Mouse (Mus musculus) hindbrain, embryonic 14.5 days (tissue): ENCODE data around the gene Ap1s2. TPM values are rescaled to one million over a fixed set of nuclear protein-coding genes. Genes with fewer than 3 reads are reported as not detected.

Experiments used
- ATAC-seq: fragments of 200-750 bp; cut with Nextera tagmentation; 2 replicates; pipeline ENCODE4 v1.8.0; 2017; ENCODE audit warnings: moderate number of reproducible peaks, mild to moderate bottlenecking, moderate TSS enrichment, moderate library complexity; ENCODE audit not compliant: low FRiP score
- DNase-seq: peaks from one replicate; pipeline ENCODE4 v3.0.0-alpha.2; 2015; ENCODE audit warnings: low spot score
- H3K27ac ChIP-seq: fragments of 300-500 bp; sonication (generic); 2 replicates; pipeline ENCODE4 v1.5.1; 2014; ENCODE audit warnings: mild to moderate bottlenecking, moderate library complexity
- H3K27me3 ChIP-seq: fragments of 300-500 bp; sonication (generic); 2 replicates; pipeline ENCODE4 v1.6.1; 2014; ENCODE audit warnings: mild to moderate bottlenecking, low read length, mixed read lengths; ENCODE audit not compliant: control insufficient read depth, insufficient read depth
- H3K36me3 ChIP-seq: fragments of 300-500 bp; sonication (generic); replicated peaks from 2 replicates; pipeline ENCODE4 v1.6.1; 2014; ENCODE audit not compliant: control insufficient read depth, insufficient read depth
- H3K4me1 ChIP-seq: fragments of 300-500 bp; sonication (generic); replicated peaks from 2 replicates; pipeline ENCODE4 v1.6.1; 2014; ENCODE audit warnings: antibody characterized with exemption, low read length, mixed read lengths; ENCODE audit not compliant: control insufficient read depth, insufficient read depth
- H3K4me2 ChIP-seq: fragments of 300-500 bp; sonication (generic); replicated peaks from 2 replicates; pipeline ENCODE4 v1.6.1; 2014; ENCODE audit warnings: mild to moderate bottlenecking, moderate library complexity
- H3K4me3 ChIP-seq: fragments of 300-500 bp; sonication (generic); replicated peaks from 2 replicates; pipeline ENCODE4 v1.5.1; 2014; ENCODE audit warnings: mild to moderate bottlenecking, low read length
- H3K9ac ChIP-seq: fragments of 300-500 bp; sonication (generic); 2 replicates; pipeline ENCODE4 v1.6.1; 2014
- H3K9me3 ChIP-seq: fragments of 300-500 bp; sonication (generic); 2 replicates; pipeline ENCODE4 v1.6.1; 2016; ENCODE audit warnings: low read length; ENCODE audit not compliant: control insufficient read depth
- WGBS: fragments of 180-500 bp; shearing (Covaris S2); extraction: QIAGEN DNeasy Blood & Tissue Kit; methylation state at CpG from one replicate; pipeline ENCODE4 v1.1.7; 2014; 5-methylcytosine and 5-hydroxymethylcytosine counted together
- polyA plus RNA-seq: library from polyadenylated mRNA; unstranded; fragments of >200 nt; fragmentation: Nextera tagmentation; extraction: Ambion mirVana; gene quantifications from 2 replicates; pipeline ENCODE4 v1.2.1, GENCODE M21; 2014

Gene Ap1s2
- polyA plus RNA-seq, 1 experiment from 2014 or later = 155 TPM

- H3K4me2 ChIP-seq = no peak overlapping the region
- H3K9ac ChIP-seq = no peak overlapping the region
- no peaks in the 10 kb centered on the region for H3K36me3 ChIP-seq
- DNase-seq = no peak
- no peaks in the 10 kb centered on the region for H3K4me1 ChIP-seq
- 63% methylated on average over 5 of the region's 5 CpGs for WGBS
- H3K4me3 ChIP-seq = no peak overlapping the region
- no peaks in the 10 kb centered on the region; the same call in 1 of the 2 replicates for H3K27me3 ChIP-seq
- no peak overlapping the region for H3K27ac ChIP-seq
- ATAC-seq = no peak
- no peaks in the 10 kb centered on the region for H3K9me3 ChIP-seq
Measured at GRCm38 (mm10) chrX:163899431-163900020, 9.3 kb upstream of the Ap1s2 start.

GRCm38 (mm10) chrX:163906861-163907260, 2.0 kb upstream of the Ap1s2 start:
- Histone ChIP-seq H3K27ac (no peak overlapping the region), H3K4me3 (no peak overlapping the region), H3K4me1 (no peaks in the 10 kb centered on the region), H3K9ac (no peak overlapping the region), H3K4me2 (no peak overlapping the region), H3K36me3 (no peaks in the 10 kb centered on the region), H3K9me3 (no peaks in the 10 kb centered on the region), H3K27me3 (0 out of 2 replicates have a peak, but pooled peaks cover 4% of the 10 kb centered on the region)
- DNase-seq (no peak), ATAC-seq (no peak)
- whole genome bisulfite sequencing = 66% methylated on average over 2 of the region's 2 CpGs

GRCm38 (mm10) chrX:163908003-163908336, 847 bp upstream of the Ap1s2 start:
- ATAC-seq (no peak), DNase-seq (no peak)
- Histone ChIP-seq H3K27ac (peak overlapping the region; percentile 89), H3K4me1 (no peaks in the 10 kb centered on the region), H3K27me3 (0 out of 2 replicates have a peak, but pooled peaks cover 4% of the 10 kb centered on the region), H3K4me2 (peak overlapping the region; percentile 56), H3K9ac (peak overlapping the region; percentile 57), H3K4me3 (peak overlapping the region; percentile 66), H3K36me3 (no peaks in the 10 kb centered on the region), H3K9me3 (no peaks in the 10 kb centered on the region)
- 22% methylated on average over 8 of the region's 8 CpGs for WGBS

- H3K36me3 ChIP-seq = no peaks in the 10 kb centered on the region
- DNase-seq (no peak), ATAC-seq (peak; percentile 14; the same call in 1 of the 2 replicates)
- H3K27me3 ChIP-seq = 0 out of 2 replicates have a peak, but pooled peaks cover 4% of the 10 kb centered on the region
- H3K4me3 ChIP-seq = peak overlapping the region; percentile 66
- H3K4me2 ChIP-seq = peak overlapping the region; percentile 53
- H3K27ac ChIP-seq = peak overlapping the region; percentile 89
- no peaks in the 10 kb centered on the region for H3K4me1 ChIP-seq
- WGBS = 21% methylated on average over 17 of the region's 34 CpGs
- H3K9me3 ChIP-seq = no peaks in the 10 kb centered on the region
- H3K9ac ChIP-seq = peak overlapping the region; percentile 65
Measured at GRCm38 (mm10) chrX:163909381-163909780, 564 bp downstream of the Ap1s2 start.

- H3K27ac ChIP-seq = no peak overlapping the region
- H3K4me2 ChIP-seq = no peak overlapping the region
- H3K9ac ChIP-seq = no peak overlapping the region
- H3K9me3 ChIP-seq = no peaks in the 10 kb centered on the region
- H3K4me1 ChIP-seq = no peaks in the 10 kb centered on the region
- H3K27me3 ChIP-seq = 0 out of 2 replicates have a peak, but pooled peaks cover 7% of the 10 kb centered on the region
- peak; percentile 62 for DNase-seq
- H3K4me3 ChIP-seq = no peak overlapping the region
- no peak for ATAC-seq
- H3K36me3 ChIP-seq = no peaks in the 10 kb centered on the region; the same call in none of the 2 replicates
Measured at GRCm38 (mm10) chrX:163912791-163913190, 4.0 kb downstream of the Ap1s2 start.

- H3K4me1 ChIP-seq = no peaks in the 10 kb centered on the region
- no peak for DNase-seq
- no peaks in the 10 kb centered on the region for H3K36me3 ChIP-seq
- no peak overlapping the region for H3K4me3 ChIP-seq
- H3K9me3 ChIP-seq = no peaks in the 10 kb centered on the region
- no peak for ATAC-seq
- H3K9ac ChIP-seq = no peak overlapping the region
- H3K4me2 ChIP-seq = no peak overlapping the region
- H3K27me3 ChIP-seq = peaks cover 8% of the 10 kb centered on the region; the same call in 1 of the 2 replicates
- H3K27ac ChIP-seq = no peak overlapping the region
Measured at GRCm38 (mm10) chrX:163929550-163929949, 20.7 kb downstream of the Ap1s2 start.

GRCm38 (mm10) chrX:163934731-163935130, 25.9 kb downstream of the Ap1s2 start:
- no peaks in the 10 kb centered on the region for H3K4me1 ChIP-seq
- H3K36me3 ChIP-seq = peaks cover 14% of the 10 kb centered on the region; the same call in 1 of the 2 replicates
- H3K9ac ChIP-seq = no peak overlapping the region
- no peak for ATAC-seq
- DNase-seq = no peak
- no peaks in the 10 kb centered on the region for H3K9me3 ChIP-seq
- H3K27ac ChIP-seq = no peak overlapping the region
- peaks cover 8% of the 10 kb centered on the region; the same call in 1 of the 2 replicates for H3K27me3 ChIP-seq
- no peak overlapping the region for H3K4me3 ChIP-seq
- H3K4me2 ChIP-seq = no peak overlapping the region
- whole genome bisulfite sequencing = 76% methylated on average over 8 of the region's 8 CpGs

- no peak overlapping the region for H3K4me3 ChIP-seq
- H3K9me3 ChIP-seq = no peaks in the 10 kb centered on the region
- H3K9ac ChIP-seq = no peak overlapping the region
- H3K4me1 ChIP-seq = no peaks in the 10 kb centered on the region
- no peaks in the 10 kb centered on the region for H3K27me3 ChIP-seq
- DNase-seq = no peak
- 92% methylated on average over 6 of the region's 6 CpGs for WGBS
- no peak overlapping the region for H3K27ac ChIP-seq
- H3K4me2 ChIP-seq = no peak overlapping the region
- ATAC-seq = no peak
- peaks cover 21% of the 10 kb centered on the region; the same call in 1 of the 2 replicates for H3K36me3 ChIP-seq
Measured at GRCm38 (mm10) chrX:163938587-163938986, 29.8 kb downstream of the Ap1s2 start.

- no peak overlapping the region for H3K4me2 ChIP-seq
- ATAC-seq = no peak
- WGBS = 83% methylated on average over 3 of the region's 3 CpGs
- no peak overlapping the region for H3K27ac ChIP-seq
- H3K4me3 ChIP-seq = no peak overlapping the region
- H3K4me1 ChIP-seq = no peaks in the 10 kb centered on the region
- H3K27me3 ChIP-seq = no peaks in the 10 kb centered on the region; the same call in 1 of the 2 replicates
- peaks cover 37% of the 10 kb centered on the region for H3K36me3 ChIP-seq
- H3K9me3 ChIP-seq = no peaks in the 10 kb centered on the region
- no peak overlapping the region for H3K9ac ChIP-seq
- DNase-seq = no peak
Measured at GRCm38 (mm10) chrX:163944381-163944780, 35.6 kb downstream of the Ap1s2 start.

- ATAC-seq = no peak
- Histone ChIP-seq H3K4me2 (no peak overlapping the region), H3K36me3 (peaks cover 63% of the 10 kb centered on the region), H3K4me3 (no peak overlapping the region), H3K9me3 (no peaks in the 10 kb centered on the region), H3K4me1 (no peaks in the 10 kb centered on the region), H3K27me3 (peaks cover 3% of the 10 kb centered on the region; the same call in 1 of the 2 replicates), H3K9ac (no peak overlapping the region), H3K27ac (no peak overlapping the region)
- DNase-seq = no peak
- 100% methylated on average over 1 of the region's 1 CpGs for WGBS
Measured at GRCm38 (mm10) chrX:163951618-163952017, 42.8 kb downstream of the Ap1s2 start.
